Mouse (Mus musculus) C2C12 (cell line): ENCODE measurements around the gene Mpp3. TPM values are rescaled to one million over a fixed set of nuclear protein-coding genes. Genes with fewer than 3 reads are reported as not detected.

ENCODE experiments used
- H3K27me3 ChIP-seq: one replicate; pipeline ENCODE4 v1.6.1; 2011; ENCODE audit not compliant: control insufficient read depth, insufficient read depth, insufficient read length
- H3K36me3 ChIP-seq: one replicate; pipeline ENCODE4 v1.6.1; 2011; ENCODE audit not compliant: control insufficient read depth, insufficient read depth
- H3K4me3 ChIP-seq: one replicate; pipeline ENCODE4 v1.5.1; 2011; ENCODE audit warnings: mild to moderate bottlenecking, control low read depth; ENCODE audit not compliant: poor library complexity, insufficient read depth, severe bottlenecking
- H3K79me2 ChIP-seq: one replicate; pipeline ENCODE4 v1.6.1; 2011; ENCODE audit not compliant: control insufficient read depth, insufficient read depth
- H3K79me3 ChIP-seq: one replicate; pipeline ENCODE4 v1.6.1; 2011; ENCODE audit warnings: low read depth, control low read depth
- H3ac ChIP-seq: one replicate; pipeline ENCODE3; 2011; ENCODE audit warnings: low read depth; ENCODE audit not compliant: control insufficient read depth, insufficient read length
- CEBPB ChIP-seq: IDR thresholded peaks from one replicate; pipeline ENCODE4 v1.6.1; 2011; ENCODE audit warnings: low read depth, mild to moderate bottlenecking, control low read depth, moderate library complexity
- CTCF ChIP-seq: IDR thresholded peaks from one replicate; pipeline ENCODE4 v1.5.1; 2011; ENCODE audit not compliant: control insufficient read depth, insufficient read depth, insufficient read length
- FOSL1 ChIP-seq: IDR thresholded peaks from one replicate; pipeline ENCODE4 v1.8.0; 2011; ENCODE audit warnings: mild to moderate bottlenecking, low read length; ENCODE audit not compliant: poor library complexity, insufficient read depth, severe bottlenecking
- MAX ChIP-seq: IDR thresholded peaks from one replicate; pipeline ENCODE4 v1.6.1; 2011; ENCODE audit warnings: mild to moderate bottlenecking, control low read depth
- MYOD1 ChIP-seq: IDR thresholded peaks from one replicate; pipeline ENCODE4 v1.6.1; 2011; ENCODE audit warnings: low read depth; ENCODE audit not compliant: control insufficient read depth, insufficient read length
- MYOG ChIP-seq: IDR thresholded peaks from one replicate; pipeline ENCODE4 v1.6.1; 2011; ENCODE audit not compliant: control insufficient read depth, insufficient read length; ENCODE audit errors: extremely low read depth
- USF1 ChIP-seq: IDR thresholded peaks from one replicate; pipeline ENCODE4 v1.6.1; 2011; ENCODE audit warnings: low read depth, mild to moderate bottlenecking, control low read depth, moderate library complexity
- polyA plus RNA-seq: library from polyadenylated mRNA; unstranded; fragments of >200 nt; fragmentation: generic; extraction: Trizol; gene quantifications from one replicate; pipeline ENCODE4 v1.2.1, GENCODE M21; 2012; ENCODE audit warnings: missing spikeins

The Mpp3 gene
- polyA plus RNA-seq, 1 experiment: 0.14 TPM

GRCm38 (mm10) chr11:102063076-102063475 is 34.8 kb upstream of the Mpp3 start:
- no peak for TF ChIP-seq CEBPB
- TF ChIP-seq MYOD1: no peak
- TF ChIP-seq FOSL1: no peak
- no peak for TF ChIP-seq CTCF
- no peak for TF ChIP-seq MYOG
- no peak for TF ChIP-seq MAX
- TF ChIP-seq USF1: no peak
- Histone ChIP-seq H3ac (no peak overlapping the region), H3K36me3 (no peaks in the 10 kb centered on the region), H3K79me2 (no peaks in the 10 kb centered on the region), H3K4me3 (no peak overlapping the region), H3K79me3 (no peaks in the 10 kb centered on the region), H3K27me3 (peaks cover 37% of the 10 kb centered on the region)

- H3K27me3 ChIP-seq: peaks cover 41% of the 10 kb centered on the region
- no peak overlapping the region for H3K4me3 ChIP-seq
- no peak for TF ChIP-seq CTCF
- no peak for TF ChIP-seq CEBPB
- TF ChIP-seq FOSL1: no peak
- no peaks in the 10 kb centered on the region for H3K79me3 ChIP-seq
- no peaks in the 10 kb centered on the region for H3K36me3 ChIP-seq
- H3ac ChIP-seq: no peak overlapping the region
- no peaks in the 10 kb centered on the region for H3K79me2 ChIP-seq
Measured at GRCm38 (mm10) chr11:102061941-102062473, 33.7 kb upstream of the Mpp3 start.

DNA sequence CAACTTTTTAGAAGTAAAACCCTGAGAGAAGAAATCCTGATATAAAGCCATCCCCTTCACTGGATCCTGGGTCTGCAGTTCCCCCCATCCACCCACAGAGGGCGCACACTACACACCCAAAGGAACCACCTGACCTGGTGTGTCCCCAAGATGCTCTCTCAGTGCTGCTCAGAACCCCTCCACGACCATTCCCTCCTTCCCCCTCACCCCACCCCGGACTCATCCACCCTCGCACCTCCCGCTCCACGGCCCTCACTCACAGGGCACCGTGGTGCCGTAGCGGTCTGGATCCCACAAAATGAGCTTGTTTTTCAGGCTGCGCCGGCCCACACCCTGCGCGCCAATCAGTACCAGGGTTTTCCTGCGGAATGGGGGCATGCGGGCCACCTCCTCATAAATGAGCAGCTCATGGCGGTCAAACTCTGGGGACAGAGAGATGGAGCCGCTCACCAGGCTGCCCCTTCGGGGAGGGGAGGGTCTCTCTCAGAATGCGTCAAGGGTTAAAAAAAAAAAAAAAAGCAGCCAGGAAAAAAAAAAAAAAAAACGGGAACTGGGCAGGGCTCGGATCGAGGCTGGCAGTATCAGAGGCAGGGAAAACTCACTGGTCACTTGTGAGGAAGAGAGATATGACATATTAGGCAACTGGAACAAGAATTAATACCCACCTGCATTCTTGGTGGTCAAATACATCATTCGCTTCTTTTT is 33.1 kb upstream of the Mpp3 start:
- Histone ChIP-seq H3ac (peak overlapping the region; percentile 19), H3K36me3 (no peaks in the 10 kb centered on the region), H3K79me2 (no peaks in the 10 kb centered on the region), H3K4me3 (no peak overlapping the region), H3K79me3 (no peaks in the 10 kb centered on the region), H3K27me3 (peaks cover 47% of the 10 kb centered on the region)
- TF ChIP-seq USF1 (peak; percentile 29), MYOG (no peak), CEBPB (no peak), CTCF (peak; percentile 73)

DNA sequence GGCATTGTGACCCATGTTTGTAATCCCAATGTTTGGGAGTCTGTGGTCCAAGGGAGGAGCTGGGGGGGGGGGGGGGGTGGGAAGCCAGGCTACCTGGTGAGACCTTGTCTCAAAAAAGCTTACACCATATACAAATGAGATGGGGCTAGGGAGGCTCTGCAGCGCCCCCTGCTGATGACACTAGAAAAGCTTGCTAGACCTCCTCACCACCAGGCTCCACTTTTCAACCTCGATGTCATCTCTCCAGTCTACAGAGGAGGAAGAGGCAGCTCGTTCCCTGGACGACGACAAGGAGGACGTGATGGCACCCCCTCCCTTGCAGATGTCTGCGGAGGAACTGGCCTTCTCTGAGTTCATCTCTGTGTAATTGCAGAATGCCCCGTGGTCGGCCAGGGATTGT is 25.6 kb upstream of the Mpp3 start:
- peaks cover 60% of the 10 kb centered on the region for H3K27me3 ChIP-seq
- no peaks in the 10 kb centered on the region for H3K79me3 ChIP-seq
- no peaks in the 10 kb centered on the region for H3K36me3 ChIP-seq
- TF ChIP-seq CTCF (peak; percentile 36), FOSL1 (no peak)
- H3ac ChIP-seq: no peak overlapping the region
- no peak overlapping the region for H3K4me3 ChIP-seq
- no peaks in the 10 kb centered on the region for H3K79me2 ChIP-seq

- H3K36me3 ChIP-seq: no peaks in the 10 kb centered on the region
- no peaks in the 10 kb centered on the region for H3K79me3 ChIP-seq
- TF ChIP-seq MAX (no peak), CTCF (no peak), MYOG (no peak), CEBPB (no peak), MYOD1 (no peak), USF1 (no peak)
- H3K27me3 ChIP-seq: peaks cover 60% of the 10 kb centered on the region
- no peak overlapping the region for H3K4me3 ChIP-seq
- H3K79me2 ChIP-seq: no peaks in the 10 kb centered on the region
- H3ac ChIP-seq: no peak overlapping the region
Measured at GRCm38 (mm10) chr11:102053183-102053582, 24.9 kb upstream of the Mpp3 start.

DNA sequence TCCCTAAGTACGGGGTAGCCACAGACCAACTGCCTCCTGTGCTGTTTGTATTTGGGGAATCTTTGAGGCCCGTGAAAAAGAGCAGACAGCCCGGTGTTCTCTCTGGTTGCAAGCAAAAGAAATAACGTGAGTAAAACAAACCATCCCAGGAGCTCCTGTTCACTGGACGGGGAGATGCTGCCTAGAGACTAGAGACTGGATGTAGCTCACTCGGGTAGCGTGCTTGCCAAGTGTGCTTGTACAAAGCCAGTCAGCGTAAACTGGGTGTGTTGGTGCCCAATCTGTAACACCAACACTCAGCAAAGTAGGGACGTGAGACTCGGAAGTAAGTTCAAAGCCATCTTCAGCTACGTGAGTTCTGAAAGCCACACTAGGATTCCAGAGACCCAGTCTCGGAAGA is 24.4 kb upstream of the Mpp3 start:
- no peak for TF ChIP-seq MYOG
- no peak for TF ChIP-seq USF1
- no peak for TF ChIP-seq MAX
- TF ChIP-seq FOSL1: no peak
- no peak for TF ChIP-seq CEBPB
- Histone ChIP-seq H3K79me2 (no peaks in the 10 kb centered on the region), H3K36me3 (no peaks in the 10 kb centered on the region), H3K4me3 (no peak overlapping the region), H3K27me3 (peaks cover 60% of the 10 kb centered on the region), H3ac (no peak overlapping the region), H3K79me3 (no peaks in the 10 kb centered on the region)
